Mouse (Mus musculus): ENCODE data around the gene Slx1b. TPM values are rescaled to one million over a fixed set of nuclear protein-coding genes. Genes with fewer than 3 reads are reported as not detected.
"Not testable (repeated sequence)": the region's sequence is repeated elsewhere in the genome, so short reads cannot be mapped to it uniquely, and the experiment has no call there.

Slx1b gene
- polyA plus RNA-seq, 1 experiment, result 13.2 TPM

DNA sequence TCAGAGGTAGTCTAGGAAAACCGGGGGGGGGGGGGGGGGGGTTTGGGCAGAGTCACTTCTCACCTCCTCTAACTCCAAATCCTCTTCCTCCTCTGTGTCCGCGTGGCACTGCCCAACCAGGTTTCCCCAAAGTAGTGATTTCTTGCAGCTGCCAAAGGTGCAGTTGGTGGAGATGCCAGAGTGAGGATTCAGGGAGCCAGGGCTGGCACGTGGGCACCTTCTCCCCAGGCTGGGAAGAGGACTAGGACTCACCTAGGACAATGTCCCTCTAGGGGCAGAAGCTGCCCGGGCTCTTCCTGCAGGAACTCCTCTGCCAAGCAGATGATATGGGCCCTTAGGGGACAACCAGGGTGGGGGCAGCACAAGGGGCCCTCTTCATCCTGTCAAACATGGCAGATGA lies 3.9 kb downstream of the Slx1b start:
- no peak overlapping the region for H3K27ac ChIP-seq (ENCODE audit: insufficient read depth, low read length)
- H3K27me3 ChIP-seq (ENCODE audit: control insufficient read depth, insufficient read depth, low read length), result no peaks in the 10 kb centered on the region
- peaks cover 3% of the 10 kb centered on the region; the same call in 1 of the 2 replicates for H3K4me1 ChIP-seq (ENCODE audit: control insufficient read depth, insufficient read depth, insufficient read length)
- TF ChIP-seq CTCF (IDR thresholded peaks at IDR 0.05; ENCODE audit: extremely low read depth, insufficient read depth, insufficient read length, insufficient replicate concordance), result no peak
- no peak for TF ChIP-seq POLR2A (IDR thresholded peaks at IDR 0.05; ENCODE audit: low read depth, low read length)
- no peak overlapping the region for H3K4me3 ChIP-seq (ENCODE audit: extremely low read depth, insufficient read depth, insufficient read length)
- H3K36me3 ChIP-seq (ENCODE audit: control insufficient read depth, insufficient read depth, low read length), result 0 out of 2 replicates have a peak, but pooled peaks cover 5% of the 10 kb centered on the region
- 79% methylated on average over 5 of the region's 5 CpGs for WGBS
- no peak for DNase-seq (ENCODE audit: low read depth in 1 of 2, low spot score in 2 of 2)

DNA sequence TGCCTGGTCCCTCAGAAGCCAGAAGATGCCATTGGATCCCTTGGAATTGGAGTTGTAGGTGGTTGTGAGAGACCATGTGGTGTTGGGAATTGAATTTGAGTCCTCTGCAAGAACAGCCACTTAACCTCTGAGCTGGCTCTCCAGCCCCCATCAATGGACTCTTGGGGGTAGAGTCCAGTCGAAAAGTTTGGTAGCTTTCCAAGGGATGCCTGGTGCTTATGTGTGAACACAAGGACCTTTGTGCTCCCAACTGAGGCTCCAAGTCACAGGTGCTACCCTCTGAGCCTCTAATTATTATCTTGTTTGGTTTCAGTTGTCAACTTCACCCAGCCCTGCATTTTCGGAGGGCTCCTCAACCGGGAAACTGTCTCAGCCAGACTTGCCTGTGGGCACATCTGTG lies 4.8 kb downstream of the Slx1b start:
- Histone ChIP-seq H3K27me3 (ENCODE audit: control insufficient read depth, insufficient read depth, low read length) (no peaks in the 10 kb centered on the region), H3K36me3 (ENCODE audit: control insufficient read depth, insufficient read depth, low read length) (0 out of 2 replicates have a peak, but pooled peaks cover 5% of the 10 kb centered on the region), H3K4me3 (ENCODE audit: extremely low read depth, insufficient read depth, insufficient read length) (no peak overlapping the region), H3K4me1 (ENCODE audit: control insufficient read depth, insufficient read depth, insufficient read length) (no peaks in the 10 kb centered on the region), H3K27ac (ENCODE audit: insufficient read depth, low read length) (no peak overlapping the region)
- no peak for DNase-seq (ENCODE audit: low read depth in 1 of 2, low spot score in 2 of 2)
- no peak for TF ChIP-seq POLR2A (IDR thresholded peaks at IDR 0.05; ENCODE audit: low read depth, low read length)
- no peak for TF ChIP-seq CTCF (IDR thresholded peaks at IDR 0.05; ENCODE audit: extremely low read depth, insufficient read depth, insufficient read length, insufficient replicate concordance)
- 92% methylated on average over 3 of the region's 3 CpGs for WGBS

DNA sequence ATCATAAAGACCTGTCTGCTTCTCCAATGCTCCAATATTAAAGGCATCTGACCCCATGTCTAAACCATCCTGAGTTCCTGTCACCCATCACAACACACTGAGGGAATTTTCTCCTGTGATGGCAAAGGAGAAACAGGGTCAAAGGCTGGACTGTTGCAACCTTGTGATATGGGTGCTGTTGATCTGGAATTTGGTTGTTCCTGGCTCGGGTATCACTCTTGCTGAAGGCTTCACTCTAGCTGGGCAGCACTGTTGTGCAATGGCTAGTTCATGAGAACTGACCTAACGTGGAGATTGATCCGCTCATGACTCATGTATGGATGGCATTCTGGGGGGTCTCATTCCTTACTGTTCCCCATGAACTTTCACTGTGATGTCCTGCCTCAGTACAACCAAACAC lies 6.6 kb downstream of the Slx1b start:
- no peak overlapping the region for H3K27ac ChIP-seq (ENCODE audit: insufficient read depth, low read length)
- H3K27me3 ChIP-seq (ENCODE audit: control insufficient read depth, insufficient read depth, low read length), result no peaks in the 10 kb centered on the region
- DNase-seq (ENCODE audit: low read depth in 1 of 2, low spot score in 2 of 2), result no peak
- H3K4me1 ChIP-seq (ENCODE audit: control insufficient read depth, insufficient read depth, insufficient read length), result no peaks in the 10 kb centered on the region
- TF ChIP-seq CTCF (IDR thresholded peaks at IDR 0.05; ENCODE audit: extremely low read depth, insufficient read depth, insufficient read length, insufficient replicate concordance), result no peak
- no peak for TF ChIP-seq POLR2A (IDR thresholded peaks at IDR 0.05; ENCODE audit: low read depth, low read length)
- no peak overlapping the region for H3K4me3 ChIP-seq (ENCODE audit: extremely low read depth, insufficient read depth, insufficient read length)
- H3K36me3 ChIP-seq (ENCODE audit: control insufficient read depth, insufficient read depth, low read length), result 0 out of 2 replicates have a peak, but pooled peaks cover 5% of the 10 kb centered on the region
- WGBS, result 85% methylated on average over 3 of the region's 3 CpGs

DNA sequence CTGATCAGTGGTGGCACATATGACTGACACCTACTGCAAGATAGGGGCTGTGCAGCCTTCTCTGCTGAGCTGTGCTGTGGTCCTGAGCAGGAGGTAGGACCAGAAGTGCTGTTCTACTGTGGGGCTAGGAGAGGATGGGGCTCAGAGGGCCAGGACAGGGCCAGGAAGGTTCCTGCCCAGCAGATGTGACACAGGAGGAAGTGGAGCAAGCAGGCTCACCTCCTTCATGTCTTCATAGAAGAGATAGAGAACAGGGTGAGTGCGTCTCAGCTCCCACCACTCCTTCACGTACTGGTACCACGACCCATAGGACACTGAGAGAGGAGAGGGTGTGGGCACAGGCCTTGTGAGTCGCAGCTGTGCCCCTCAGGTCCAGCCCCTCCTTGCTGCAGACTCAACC lies 7.4 kb downstream of the Slx1b start:
- H3K36me3 ChIP-seq (ENCODE audit: control insufficient read depth, insufficient read depth, low read length); H3K4me3 ChIP-seq (ENCODE audit: extremely low read depth, insufficient read depth, insufficient read length); H3K27me3 ChIP-seq (ENCODE audit: control insufficient read depth, insufficient read depth, low read length); H3K4me1 ChIP-seq (ENCODE audit: control insufficient read depth, insufficient read depth, insufficient read length); H3K27ac ChIP-seq (ENCODE audit: insufficient read depth, low read length); DNase-seq (ENCODE audit: low read depth in 1 of 2, low spot score in 2 of 2): not testable (repeated sequence)
- WGBS, result 73% methylated on average over 4 of the region's 4 CpGs

DNA sequence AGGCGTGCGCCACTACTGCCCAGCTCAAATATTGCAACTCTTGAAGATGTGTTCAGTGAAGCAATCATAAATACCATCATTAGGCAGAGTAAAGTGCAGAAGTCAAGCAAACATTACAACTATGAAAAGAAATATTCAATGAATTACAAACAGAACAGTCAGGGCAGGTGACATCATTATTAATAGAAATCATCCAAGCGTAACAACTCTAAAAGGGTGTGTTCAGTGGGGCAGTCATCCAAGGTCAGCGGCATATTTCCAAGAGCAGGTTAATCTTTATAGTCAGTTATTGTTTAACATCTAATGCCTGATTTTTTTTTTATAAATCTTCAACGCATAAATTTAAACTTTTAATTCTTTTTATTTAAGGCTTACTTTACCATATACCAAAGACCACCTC lies 14.4 kb downstream of the Slx1b start:
- Histone ChIP-seq H3K4me3 (ENCODE audit: extremely low read depth, insufficient read depth, insufficient read length) (no peak overlapping the region), H3K4me1 (ENCODE audit: control insufficient read depth, insufficient read depth, insufficient read length) (no peaks in the 10 kb centered on the region), H3K27ac (ENCODE audit: insufficient read depth, low read length) (no peak overlapping the region), H3K27me3 (ENCODE audit: control insufficient read depth, insufficient read depth, low read length) (no peaks in the 10 kb centered on the region), H3K36me3 (ENCODE audit: control insufficient read depth, insufficient read depth, low read length) (no peaks in the 10 kb centered on the region)
- 93% methylated on average over 5 of the region's 5 CpGs for WGBS
- no peak for DNase-seq (ENCODE audit: low read depth in 1 of 2, low spot score in 2 of 2)
- TF ChIP-seq POLR2A (IDR thresholded peaks at IDR 0.05; ENCODE audit: low read depth, low read length), result no peak
- TF ChIP-seq CTCF (IDR thresholded peaks at IDR 0.05; ENCODE audit: extremely low read depth, insufficient read depth, insufficient read length, insufficient replicate concordance), result no peak

DNA sequence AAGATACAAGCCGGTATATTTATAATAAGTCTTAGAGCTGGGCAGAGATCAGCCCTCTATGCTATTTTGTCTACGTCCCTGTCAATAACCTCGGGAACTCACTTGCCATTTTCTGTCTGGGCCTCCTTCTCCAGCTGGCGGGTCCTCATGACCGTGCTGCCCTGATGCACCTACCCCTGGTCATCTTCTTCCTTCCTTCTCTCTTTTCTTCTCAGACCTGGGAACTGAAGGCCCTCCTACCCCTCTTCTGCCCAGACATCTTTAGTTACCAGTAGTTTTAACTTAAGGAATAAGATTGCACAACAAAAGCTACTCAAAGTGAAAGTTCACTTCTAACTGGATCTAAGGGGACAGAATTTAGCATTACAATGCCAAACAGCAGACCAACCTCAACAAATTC lies 15.9 kb downstream of the Slx1b start:
- WGBS, result 87% methylated on average over 5 of the region's 5 CpGs
- no peak for DNase-seq (ENCODE audit: low read depth in 1 of 2, low spot score in 2 of 2)
- Histone ChIP-seq H3K36me3 (ENCODE audit: control insufficient read depth, insufficient read depth, low read length) (peaks cover 4% of the 10 kb centered on the region; the same call in 1 of the 2 replicates), H3K4me1 (ENCODE audit: control insufficient read depth, insufficient read depth, insufficient read length) (no peaks in the 10 kb centered on the region), H3K27ac (ENCODE audit: insufficient read depth, low read length) (no peak overlapping the region), H3K27me3 (ENCODE audit: control insufficient read depth, insufficient read depth, low read length) (no peaks in the 10 kb centered on the region), H3K4me3 (ENCODE audit: extremely low read depth, insufficient read depth, insufficient read length) (no peak overlapping the region)
- TF ChIP-seq CTCF (IDR thresholded peaks at IDR 0.05; ENCODE audit: extremely low read depth, insufficient read depth, insufficient read length, insufficient replicate concordance) (no peak), POLR2A (IDR thresholded peaks at IDR 0.05; ENCODE audit: low read depth, low read length) (no peak)

DNA sequence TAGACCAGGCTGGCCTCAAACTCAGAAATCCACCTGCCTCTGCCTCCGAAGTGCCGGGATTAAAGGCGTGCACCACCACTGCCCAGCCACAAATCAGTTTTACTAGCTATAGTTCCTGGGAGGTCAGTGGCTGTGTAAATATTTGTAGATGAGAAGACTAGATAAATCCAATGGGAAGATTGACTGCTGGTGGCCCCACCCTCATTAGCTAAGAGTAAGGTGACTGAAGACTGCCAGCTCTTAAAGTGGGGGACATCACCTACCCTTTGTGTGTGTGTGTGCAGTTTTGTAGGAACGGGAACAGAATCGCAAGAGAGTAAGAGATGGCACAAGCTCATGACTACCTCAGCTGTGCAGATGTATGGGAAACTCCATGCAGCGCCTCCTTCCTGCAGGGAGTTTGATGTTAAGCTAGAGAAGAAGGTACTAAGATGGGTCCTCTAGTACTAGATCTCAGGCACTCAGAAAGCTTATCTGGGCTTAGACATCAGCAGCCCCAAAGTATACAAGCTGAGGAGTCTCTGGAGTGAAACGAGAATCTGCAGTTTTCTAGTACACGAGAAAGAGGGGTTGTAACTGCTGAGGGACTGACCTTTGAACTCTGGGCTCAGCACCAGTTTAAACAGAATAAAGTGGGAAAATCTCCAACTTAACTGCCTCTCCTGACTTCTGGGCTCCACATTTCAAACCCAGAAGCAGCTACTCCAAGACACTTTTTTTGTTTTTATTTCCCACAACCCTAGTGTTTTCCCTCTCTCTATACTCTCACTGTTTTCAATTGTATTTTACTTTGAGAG lies 16.8 kb downstream of the Slx1b start:
- no peak overlapping the region for H3K27ac ChIP-seq (ENCODE audit: insufficient read depth, low read length)
- DNase-seq (ENCODE audit: low read depth in 1 of 2, low spot score in 2 of 2), result no peak

More for the DNA sequence above, 16.8 kb downstream of the Slx1b start:
- Histone ChIP-seq H3K4me3 (ENCODE audit: extremely low read depth, insufficient read depth, insufficient read length) (no peak overlapping the region), H3K36me3 (ENCODE audit: control insufficient read depth, insufficient read depth, low read length) (peaks cover 4% of the 10 kb centered on the region), H3K27me3 (ENCODE audit: control insufficient read depth, insufficient read depth, low read length) (no peaks in the 10 kb centered on the region), H3K4me1 (ENCODE audit: control insufficient read depth, insufficient read depth, insufficient read length) (no peaks in the 10 kb centered on the region)
- TF ChIP-seq CTCF (IDR thresholded peaks at IDR 0.05; ENCODE audit: extremely low read depth, insufficient read depth, insufficient read length, insufficient replicate concordance) (no peak), POLR2A (IDR thresholded peaks at IDR 0.05; ENCODE audit: low read depth, low read length) (no peak)
- WGBS, result 89% methylated on average over 8 of the region's 8 CpGs
